Mouse (Mus musculus): ENCODE measurements around the gene Prkcq. TPM values are rescaled to one million over a fixed set of nuclear protein-coding genes. Genes with fewer than 3 reads are reported as not detected.

Gene Prkcq
- total RNA-seq (2017): 26.5 and 29.6 TPM in 2 replicates

DNA sequence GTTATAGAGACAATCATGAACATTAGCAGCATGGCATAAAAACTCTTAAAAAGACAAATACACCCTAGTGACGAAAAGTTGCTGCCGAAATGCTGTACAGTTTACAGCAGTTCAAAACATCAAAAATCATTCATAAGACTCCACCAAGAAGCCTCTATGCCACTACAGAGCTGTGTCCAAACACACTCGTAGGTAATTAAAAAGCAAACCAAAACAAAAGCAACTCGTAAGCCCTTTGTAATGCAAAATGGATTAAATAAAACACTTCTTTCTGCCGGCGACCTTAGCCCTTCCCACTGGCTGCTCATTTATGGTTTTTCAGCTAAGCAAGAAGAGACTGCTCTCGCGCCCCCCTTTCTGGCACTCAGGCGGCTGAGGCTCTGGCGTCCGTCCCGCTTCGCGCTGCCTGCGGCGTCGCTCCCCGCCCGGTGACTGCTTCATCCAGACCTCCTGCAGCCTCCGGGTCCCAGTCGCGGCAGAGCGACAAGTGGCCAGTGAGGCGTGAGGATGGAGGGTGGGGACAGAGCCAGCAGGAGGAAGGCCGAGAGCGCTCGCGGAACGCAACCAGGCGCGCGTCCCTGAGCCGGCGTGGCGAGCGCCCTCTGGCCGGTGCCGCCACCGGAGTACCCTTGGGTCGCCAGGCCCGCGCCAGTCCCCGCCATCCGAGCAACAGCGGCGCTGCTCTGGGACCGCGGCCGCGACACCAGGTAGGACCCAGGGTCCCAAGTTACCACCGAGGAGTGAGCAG lies at the start of gene Prkcq:
Prkcq (plus strand) TSS at position 355 of the 748 bp plus-strand sequence.
- ATAC-seq (replicated peaks in 1 of 2; ENCODE audit: insufficient read depth in 1 of 2, low FRiP score in 2 of 2, low TSS enrichment in 1 of 2, low read depth in 1 of 2, poor library complexity in 2 of 2, severe bottlenecking in 2 of 2): peak; percentile 54 to 87

DNA sequence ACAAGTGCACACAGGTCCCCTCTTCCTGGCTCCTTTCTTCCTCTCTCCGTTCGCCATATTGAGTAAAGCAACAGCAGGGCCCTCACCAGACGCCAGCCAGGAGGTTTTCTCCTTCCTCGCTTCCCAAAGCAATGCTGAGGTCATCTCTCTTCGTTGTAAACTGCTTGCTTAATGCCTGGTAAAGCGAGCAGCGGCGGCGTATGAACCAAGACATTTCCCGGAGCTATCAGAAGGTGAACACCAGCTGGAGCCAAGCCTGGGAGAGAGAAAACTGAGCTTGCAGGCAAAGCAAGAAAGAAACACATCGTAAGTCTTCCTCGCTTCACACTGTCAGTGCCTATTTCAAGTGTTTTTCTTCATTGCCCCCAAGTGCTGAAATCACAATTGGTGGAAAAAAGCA lies 41.0 kb upstream of the Prkcq start:
- ATAC-seq (replicated peaks in 1 of 2; ENCODE audit: insufficient read depth in 1 of 2, low FRiP score in 2 of 2, low TSS enrichment in 1 of 2, low read depth in 1 of 2, poor library complexity in 2 of 2, severe bottlenecking in 2 of 2): no peak

DNA sequence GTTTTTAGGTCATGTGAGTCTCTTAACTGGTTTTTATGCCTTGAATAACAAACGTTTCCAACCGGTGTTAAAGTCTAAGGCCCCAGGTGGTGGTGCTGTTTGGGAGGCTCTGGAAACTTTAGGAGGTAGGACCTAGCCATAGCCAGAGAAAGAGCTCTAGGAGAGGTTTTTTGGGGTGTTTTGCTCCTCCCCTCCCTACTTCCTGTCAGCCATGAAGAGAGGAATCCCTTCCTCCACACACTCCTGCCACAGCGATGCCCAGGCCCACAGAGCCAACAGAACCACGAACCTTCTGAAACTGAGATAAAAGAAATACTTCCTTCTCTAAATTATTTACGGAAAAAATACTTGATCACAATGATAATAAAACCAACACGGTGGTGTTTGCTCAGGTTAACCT lies 36.2 kb upstream of the Prkcq start:
- no peak for ATAC-seq (replicated peaks in 1 of 2; ENCODE audit: insufficient read depth in 1 of 2, low FRiP score in 2 of 2, low TSS enrichment in 1 of 2, low read depth in 1 of 2, poor library complexity in 2 of 2, severe bottlenecking in 2 of 2)

DNA sequence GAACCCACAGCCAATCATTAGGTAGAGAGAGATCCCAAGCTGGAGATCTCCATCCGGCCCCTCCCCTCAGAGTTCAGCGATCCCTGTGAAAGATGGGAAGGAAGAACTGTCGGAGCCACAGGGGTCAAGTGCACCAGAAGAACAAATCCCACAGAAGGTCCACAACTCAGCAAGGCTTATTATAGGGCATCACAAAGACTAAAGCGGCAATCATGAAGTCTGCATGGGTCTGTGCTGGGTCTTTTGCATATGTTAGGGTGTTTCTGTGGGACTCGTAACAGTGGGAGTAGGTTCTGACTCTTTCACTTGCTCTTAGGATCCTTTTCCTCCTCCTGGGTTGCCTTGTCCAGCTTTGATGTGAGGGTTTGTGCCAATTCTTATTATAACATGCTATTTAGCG lies 33.8 kb upstream of the Prkcq start:
- no peak for ATAC-seq (replicated peaks in 1 of 2; ENCODE audit: insufficient read depth in 1 of 2, low FRiP score in 2 of 2, low TSS enrichment in 1 of 2, low read depth in 1 of 2, poor library complexity in 2 of 2, severe bottlenecking in 2 of 2)

DNA sequence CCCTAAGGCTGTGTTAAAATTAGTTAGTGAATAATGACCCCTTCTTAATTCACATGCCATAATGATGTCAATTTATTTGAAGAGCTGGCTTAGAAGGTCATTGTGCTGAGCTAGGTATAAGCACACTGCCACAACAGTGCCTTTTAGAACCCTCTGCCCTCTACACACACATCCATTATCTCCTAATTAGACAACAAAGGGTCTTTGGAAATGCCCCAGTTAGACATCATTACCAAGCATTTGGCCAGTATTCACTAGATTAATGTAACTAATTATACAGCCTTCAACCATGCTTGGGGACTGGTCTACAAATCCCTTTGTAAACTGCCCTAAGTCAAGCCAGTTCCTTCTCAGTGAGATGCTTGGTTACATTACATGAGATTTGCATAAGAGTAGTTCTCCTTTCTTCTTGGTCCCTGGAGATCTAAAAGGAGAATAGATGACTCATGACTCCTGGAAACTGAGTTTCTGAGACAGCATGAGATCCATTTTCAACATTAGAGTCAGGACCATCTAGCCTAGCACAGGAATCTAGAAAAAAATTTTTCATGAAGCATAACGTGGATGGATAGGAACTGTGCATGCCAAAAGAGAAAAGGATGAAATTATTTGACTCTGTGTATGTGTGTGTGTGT lies 32.3 kb upstream of the Prkcq start:
- ATAC-seq (replicated peaks in 1 of 2; ENCODE audit: insufficient read depth in 1 of 2, low FRiP score in 2 of 2, low TSS enrichment in 1 of 2, low read depth in 1 of 2, poor library complexity in 2 of 2, severe bottlenecking in 2 of 2): no peak

DNA sequence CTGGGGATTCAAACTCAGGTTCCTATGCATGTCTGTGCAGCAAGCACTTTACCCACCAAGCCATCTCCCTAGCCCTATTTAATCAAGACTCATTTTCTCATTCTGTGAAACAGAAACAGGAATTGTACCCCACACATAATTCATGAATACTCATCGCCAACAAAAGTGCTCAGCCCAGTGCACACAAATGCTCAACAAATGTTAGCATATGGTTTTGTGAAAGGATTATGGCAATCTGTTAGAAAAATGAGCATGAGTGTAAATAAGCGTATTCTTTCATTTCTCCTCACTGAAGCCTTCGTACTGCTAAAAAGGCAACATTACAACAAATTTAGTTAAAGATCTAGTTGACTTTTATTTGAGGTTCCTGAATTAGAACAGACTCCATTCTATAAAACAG lies 31.5 kb upstream of the Prkcq start:
- ATAC-seq (replicated peaks in 1 of 2; ENCODE audit: insufficient read depth in 1 of 2, low FRiP score in 2 of 2, low TSS enrichment in 1 of 2, low read depth in 1 of 2, poor library complexity in 2 of 2, severe bottlenecking in 2 of 2): no peak

DNA sequence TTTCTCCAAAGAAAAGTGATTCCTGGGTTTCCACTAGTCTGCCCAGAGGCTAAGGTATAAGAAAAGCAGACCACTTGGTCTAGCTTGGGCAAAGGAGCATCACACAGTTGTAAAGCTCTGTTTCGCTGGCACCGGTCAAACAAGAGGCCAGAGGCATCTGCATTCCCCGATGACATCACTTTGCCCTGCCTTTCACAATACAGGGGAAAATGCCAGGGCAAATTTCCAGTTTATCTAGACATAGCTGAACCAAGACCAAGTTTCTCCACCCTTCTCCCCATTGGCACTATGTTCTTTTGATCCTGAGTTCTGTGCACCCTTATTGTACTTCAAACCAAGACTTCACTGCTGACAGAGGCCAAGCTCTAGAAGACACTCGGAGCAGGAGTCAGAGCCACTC lies 22.8 kb upstream of the Prkcq start:
- ATAC-seq (replicated peaks in 1 of 2; ENCODE audit: insufficient read depth in 1 of 2, low FRiP score in 2 of 2, low TSS enrichment in 1 of 2, low read depth in 1 of 2, poor library complexity in 2 of 2, severe bottlenecking in 2 of 2): no peak

DNA sequence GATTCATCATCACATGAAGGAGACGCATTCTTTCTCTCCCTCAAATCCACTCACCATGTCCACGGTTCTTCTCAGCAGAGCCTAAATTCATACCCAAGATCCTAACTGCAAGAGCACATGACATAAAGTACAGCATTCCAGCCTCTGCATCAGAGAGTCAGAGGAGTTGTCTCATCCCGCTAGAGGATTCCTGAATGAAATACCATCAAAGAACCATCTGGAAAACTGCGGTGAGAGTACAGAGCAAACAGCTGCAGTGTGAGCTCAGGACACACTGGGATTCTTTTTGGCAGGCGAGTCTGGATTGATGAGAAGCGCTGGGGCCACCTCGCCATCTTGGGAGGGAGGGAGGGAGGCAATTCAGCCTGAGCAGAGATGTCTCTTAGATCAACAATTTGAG lies 20.9 kb upstream of the Prkcq start:
- ATAC-seq (replicated peaks in 1 of 2; ENCODE audit: insufficient read depth in 1 of 2, low FRiP score in 2 of 2, low TSS enrichment in 1 of 2, low read depth in 1 of 2, poor library complexity in 2 of 2, severe bottlenecking in 2 of 2): no peak

DNA sequence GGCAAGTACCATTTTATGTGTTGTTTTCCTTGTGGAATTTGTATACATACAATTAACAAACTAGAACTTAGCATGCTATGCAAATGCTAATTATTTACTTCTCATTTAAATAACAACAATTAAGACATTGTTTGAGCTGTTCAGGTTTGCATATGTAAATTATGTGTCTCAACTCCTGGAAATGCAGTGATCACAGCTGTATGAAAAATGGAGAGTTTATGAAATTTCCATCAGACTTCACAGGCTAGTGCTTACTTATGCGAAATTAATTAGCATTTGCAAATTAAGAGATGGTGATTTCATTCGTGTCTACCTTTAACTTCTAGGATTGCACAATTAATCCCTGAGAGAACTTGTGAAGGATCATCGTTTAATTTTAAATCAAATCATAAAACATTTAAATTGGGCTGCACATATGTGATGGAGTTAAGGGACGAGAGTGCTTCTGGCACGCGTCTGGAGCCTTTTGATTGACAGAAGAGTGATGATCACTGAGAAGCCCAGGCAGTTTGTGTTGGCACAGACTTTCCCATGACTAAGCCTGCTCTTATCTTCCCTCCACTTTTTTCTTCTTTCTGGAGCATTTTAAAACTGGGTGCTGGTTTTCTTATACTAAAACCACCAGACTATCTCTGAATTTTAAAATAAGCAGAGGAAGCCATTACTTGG lies 20.1 kb upstream of the Prkcq start:
- no peak for ATAC-seq (replicated peaks in 1 of 2; ENCODE audit: insufficient read depth in 1 of 2, low FRiP score in 2 of 2, low TSS enrichment in 1 of 2, low read depth in 1 of 2, poor library complexity in 2 of 2, severe bottlenecking in 2 of 2)

DNA sequence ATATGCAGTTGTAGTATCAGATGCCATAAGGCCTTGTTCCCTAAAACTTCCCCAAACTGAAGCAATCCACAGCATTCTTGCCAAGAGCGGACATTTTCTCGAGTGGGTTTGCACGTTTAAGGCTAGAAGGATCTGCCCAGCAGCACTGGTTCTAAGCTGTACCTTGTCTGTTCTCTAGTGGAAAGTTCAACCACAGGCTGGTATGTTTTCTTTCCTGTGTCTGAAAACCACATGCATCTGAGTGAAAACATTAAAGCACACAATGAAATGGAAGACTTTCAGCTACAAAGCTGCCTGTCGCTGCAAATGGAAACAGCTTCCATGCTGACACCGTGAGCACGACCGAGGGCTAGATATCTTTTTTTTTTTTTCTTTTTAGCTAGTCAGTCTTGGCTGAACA lies 12.3 kb upstream of the Prkcq start:
- ATAC-seq (replicated peaks in 1 of 2; ENCODE audit: insufficient read depth in 1 of 2, low FRiP score in 2 of 2, low TSS enrichment in 1 of 2, low read depth in 1 of 2, poor library complexity in 2 of 2, severe bottlenecking in 2 of 2): no peak; a peak in 1 of 4 replicates

DNA sequence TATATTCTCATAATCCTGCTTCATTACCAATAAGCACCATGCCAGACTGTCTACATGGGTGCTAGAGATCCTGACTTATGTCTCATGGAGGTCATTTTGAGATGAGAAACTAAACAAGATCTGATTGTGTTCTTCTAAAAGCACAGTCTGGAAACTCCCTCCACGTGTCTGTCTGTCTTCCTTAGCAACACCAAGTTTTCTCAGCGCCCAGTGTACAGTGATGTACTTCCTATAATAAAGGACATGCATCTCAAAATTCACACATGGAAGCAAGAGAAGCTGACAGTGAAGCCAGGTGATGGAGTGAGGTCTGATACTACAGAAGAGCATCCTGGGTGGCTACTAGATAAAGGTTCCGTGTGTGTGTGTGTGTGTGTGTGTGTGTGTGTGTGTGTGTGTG lies 11.2 kb upstream of the Prkcq start:
- ATAC-seq (replicated peaks in 1 of 2; ENCODE audit: insufficient read depth in 1 of 2, low FRiP score in 2 of 2, low TSS enrichment in 1 of 2, low read depth in 1 of 2, poor library complexity in 2 of 2, severe bottlenecking in 2 of 2): no peak

DNA sequence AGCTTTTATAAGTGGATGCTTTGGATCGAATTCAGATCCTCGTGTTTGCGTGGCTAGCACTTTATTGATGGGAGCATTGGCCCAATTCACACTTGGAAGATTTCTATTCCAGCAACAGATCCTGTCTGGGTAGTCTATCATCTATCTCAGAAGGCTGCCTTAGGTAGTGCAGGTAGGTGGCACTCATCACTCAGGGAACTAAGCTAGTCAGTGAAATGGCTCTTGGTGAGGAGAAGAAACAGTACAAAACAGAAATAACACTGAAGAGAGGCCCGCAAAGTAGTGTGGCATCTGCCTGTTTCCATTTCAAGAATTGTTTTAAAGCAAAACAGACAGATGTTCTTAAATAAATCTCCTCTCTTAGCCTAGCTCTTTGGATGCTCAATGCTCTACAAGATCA lies 10.6 kb upstream of the Prkcq start:
- ATAC-seq (replicated peaks in 1 of 2; ENCODE audit: insufficient read depth in 1 of 2, low FRiP score in 2 of 2, low TSS enrichment in 1 of 2, low read depth in 1 of 2, poor library complexity in 2 of 2, severe bottlenecking in 2 of 2): no peak

DNA sequence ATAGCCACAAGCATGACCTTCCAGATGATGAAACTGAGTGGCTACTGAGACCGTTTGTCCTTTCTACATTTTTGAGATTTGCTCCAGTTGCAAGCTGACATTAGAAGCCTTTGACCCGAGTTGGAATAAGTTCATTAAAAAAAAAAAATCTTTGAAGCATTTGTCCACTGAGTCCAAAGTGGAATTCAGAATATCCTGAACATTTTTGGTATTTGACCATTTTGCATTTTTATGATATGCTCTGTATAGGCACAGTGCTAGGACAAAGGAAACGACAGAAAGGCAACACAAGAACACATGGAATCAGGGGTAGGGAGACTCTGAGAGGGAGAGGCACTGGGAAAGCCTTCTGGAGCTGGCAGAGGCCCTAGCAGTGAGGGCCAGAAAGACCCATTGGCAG lies 9.2 kb upstream of the Prkcq start:
- ATAC-seq (replicated peaks in 1 of 2; ENCODE audit: insufficient read depth in 1 of 2, low FRiP score in 2 of 2, low TSS enrichment in 1 of 2, low read depth in 1 of 2, poor library complexity in 2 of 2, severe bottlenecking in 2 of 2): no peak

DNA sequence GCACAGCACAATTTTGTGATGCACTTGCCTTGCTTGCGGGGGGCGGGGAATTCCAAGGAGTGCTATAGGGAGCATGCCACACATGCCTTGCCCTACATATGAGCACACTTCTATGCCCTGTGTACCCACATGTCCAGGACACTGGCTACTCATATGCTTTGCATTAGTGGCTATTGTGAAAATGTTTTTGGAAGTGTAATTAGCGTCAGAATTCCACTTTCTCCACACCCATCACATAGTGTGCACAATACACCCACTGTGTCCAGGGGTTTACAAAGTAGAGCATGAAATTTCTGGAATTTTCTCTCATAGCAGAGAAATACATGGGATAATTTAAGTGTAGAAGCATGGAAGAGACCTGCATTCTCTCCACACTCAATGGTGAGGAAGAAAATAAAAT lies 7.7 kb upstream of the Prkcq start:
- ATAC-seq (replicated peaks in 1 of 2; ENCODE audit: insufficient read depth in 1 of 2, low FRiP score in 2 of 2, low TSS enrichment in 1 of 2, low read depth in 1 of 2, poor library complexity in 2 of 2, severe bottlenecking in 2 of 2): no peak

DNA sequence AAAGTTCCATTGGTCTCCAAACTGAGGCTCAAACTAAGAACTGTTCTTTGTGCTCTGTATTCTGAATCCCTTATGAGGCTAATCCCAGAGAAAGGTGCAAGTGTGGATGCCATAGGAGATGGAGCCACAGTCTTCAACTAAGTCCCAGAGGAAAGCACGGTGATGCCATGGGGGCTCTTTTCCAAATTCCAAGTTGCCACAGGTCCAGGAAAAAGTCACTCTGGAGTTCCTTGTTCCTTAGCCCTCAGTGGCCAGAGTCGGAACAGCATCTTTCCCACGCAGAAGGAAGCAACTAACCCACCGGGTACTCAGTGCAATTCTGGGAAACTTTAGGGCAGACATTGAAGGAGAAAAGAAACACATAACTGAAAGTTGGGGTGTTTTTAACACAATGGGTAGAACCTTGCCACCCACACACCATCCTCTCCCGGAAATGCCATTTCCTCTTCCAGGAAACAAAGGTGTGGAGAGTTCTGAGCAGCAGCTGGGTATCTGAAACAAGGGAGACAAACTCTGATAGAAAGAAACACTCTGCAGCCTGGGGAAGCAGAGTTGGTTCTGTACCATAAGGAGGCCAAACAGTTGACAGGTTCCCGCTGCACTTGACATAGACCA lies 2.1 kb upstream of the Prkcq start:
- no peak for ATAC-seq (replicated peaks in 1 of 2; ENCODE audit: insufficient read depth in 1 of 2, low FRiP score in 2 of 2, low TSS enrichment in 1 of 2, low read depth in 1 of 2, poor library complexity in 2 of 2, severe bottlenecking in 2 of 2)

DNA sequence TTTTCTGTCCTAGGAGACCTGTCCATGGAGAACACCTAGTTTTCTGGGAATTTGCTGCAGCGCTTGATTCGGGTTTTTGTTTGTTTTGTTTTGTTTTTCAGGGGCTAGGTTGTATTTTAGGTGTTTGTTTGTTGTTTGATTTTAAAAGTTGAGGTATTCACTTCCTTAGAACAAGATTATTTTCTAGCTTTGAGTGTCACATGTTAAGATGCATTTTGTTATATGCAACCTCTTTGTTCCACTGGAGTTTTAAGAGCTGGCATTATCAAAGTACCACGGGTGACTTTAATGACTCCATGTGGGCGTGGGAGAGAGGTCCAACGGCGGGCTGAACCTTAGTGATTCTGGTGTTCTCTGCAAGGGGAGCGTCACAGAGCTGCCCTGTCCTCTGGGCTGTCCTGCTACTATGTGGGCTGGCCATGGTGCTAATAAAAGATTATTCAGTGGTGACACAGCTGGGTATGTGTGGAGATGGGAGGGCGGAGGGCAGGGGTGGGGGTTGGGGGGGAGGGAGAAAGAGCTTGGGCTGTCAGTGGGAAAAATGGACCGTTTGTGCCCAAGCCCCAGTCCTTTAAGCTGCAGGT lies 1.0 kb downstream of the Prkcq start:
- ATAC-seq (replicated peaks in 1 of 2; ENCODE audit: insufficient read depth in 1 of 2, low FRiP score in 2 of 2, low TSS enrichment in 1 of 2, low read depth in 1 of 2, poor library complexity in 2 of 2, severe bottlenecking in 2 of 2): peak; percentile 15 to 32; a peak in 2 of 4 replicates

DNA sequence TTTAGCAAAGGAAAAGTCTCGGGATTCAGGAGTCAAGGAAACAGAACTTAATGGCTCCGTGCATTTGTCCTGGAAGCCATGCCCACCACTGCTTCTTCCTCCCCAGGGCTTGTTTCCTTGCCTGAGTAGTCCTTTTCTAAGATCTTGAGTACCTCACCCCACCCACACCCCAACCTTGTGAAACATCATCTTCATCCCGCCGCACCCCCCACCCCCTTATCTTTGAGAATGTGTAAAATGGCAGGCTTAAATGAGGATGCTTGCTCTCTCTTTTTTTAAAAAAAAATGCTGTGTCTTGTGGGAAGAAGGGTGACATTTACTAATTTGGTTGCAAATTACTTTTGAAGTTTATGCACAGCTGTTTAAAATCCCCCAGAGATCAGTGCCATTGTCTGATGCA lies 1.6 kb downstream of the Prkcq start:
- ATAC-seq (replicated peaks in 1 of 2; ENCODE audit: insufficient read depth in 1 of 2, low FRiP score in 2 of 2, low TSS enrichment in 1 of 2, low read depth in 1 of 2, poor library complexity in 2 of 2, severe bottlenecking in 2 of 2): no peak

DNA sequence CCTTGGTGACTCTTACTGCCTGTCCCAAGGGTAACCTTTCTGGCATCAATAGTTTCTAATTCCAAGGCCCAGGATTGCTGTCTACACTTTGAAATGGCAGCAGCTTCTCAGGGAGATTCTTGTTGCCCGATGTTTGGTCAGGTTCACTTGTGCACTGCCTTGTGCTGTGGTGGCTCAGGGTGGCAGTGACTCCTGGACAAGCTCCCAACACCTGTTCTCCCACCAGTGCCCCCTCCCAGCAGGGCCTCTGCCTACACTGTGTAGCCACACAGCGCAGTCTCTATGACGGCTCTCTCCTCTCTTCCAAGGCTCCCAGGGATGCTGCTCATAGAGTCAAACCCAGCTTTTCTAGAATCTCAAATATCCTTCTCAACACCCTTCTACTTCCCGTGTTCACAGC lies 2.2 kb downstream of the Prkcq start:
- no peak for ATAC-seq (replicated peaks in 1 of 2; ENCODE audit: insufficient read depth in 1 of 2, low FRiP score in 2 of 2, low TSS enrichment in 1 of 2, low read depth in 1 of 2, poor library complexity in 2 of 2, severe bottlenecking in 2 of 2)

All from hematopoietic stem cell, adult 5-6 weeks (primary cell).